Mouse (Mus musculus): ENCODE measurements around the gene Mindy3. TPM values are rescaled to one million over a fixed set of nuclear protein-coding genes. Genes with fewer than 3 reads are reported as not detected.

The Mindy3 gene
- polyA plus RNA-seq, 1 experiment: 52.6 TPM

- no peaks in the 10 kb centered on the region for H3K27me3 ChIP-seq (ENCODE audit: control insufficient read depth, insufficient read depth, low read length)
- DNase-seq: no peak
- WGBS: 93% methylated on average over 4 of the region's 4 CpGs
- H3K27ac ChIP-seq (ENCODE audit: insufficient read depth, low read length): no peak overlapping the region
- TF ChIP-seq CTCF (IDR thresholded peaks at IDR 0.05; ENCODE audit: borderline replicate concordance, insufficient read depth, low read depth, low read length): no peak
- no peak for TF ChIP-seq POLR2A (IDR thresholded peaks at IDR 0.05; ENCODE audit: borderline replicate concordance, insufficient read depth, low read length)
- H3K4me1 ChIP-seq (ENCODE audit: control insufficient read depth, insufficient read depth, low read length): no peaks in the 10 kb centered on the region
- no peak overlapping the region for H3K4me3 ChIP-seq (replicated peaks; ENCODE audit: insufficient read depth, low read depth, low read length)
These were observed 30.7 kb downstream of the Mindy3 start for GRCm38 (mm10) chr2:12388569-12388968.

GRCm38 (mm10) chr2:12384389-12384788, 34.9 kb downstream of the Mindy3 start:
- no peak for DNase-seq
- Histone ChIP-seq H3K27ac (ENCODE audit: insufficient read depth, low read length) (no peak overlapping the region), H3K4me3 (replicated peaks; ENCODE audit: insufficient read depth, low read depth, low read length) (no peak overlapping the region), H3K27me3 (ENCODE audit: control insufficient read depth, insufficient read depth, low read length) (no peaks in the 10 kb centered on the region), H3K4me1 (ENCODE audit: control insufficient read depth, insufficient read depth, low read length) (no peaks in the 10 kb centered on the region)
- no peak for TF ChIP-seq CTCF (IDR thresholded peaks at IDR 0.05; ENCODE audit: borderline replicate concordance, insufficient read depth, low read depth, low read length)
- 92% methylated on average over 1 of the region's 1 CpGs for WGBS

GRCm38 (mm10) chr2:12382650-12383049, 36.6 kb downstream of the Mindy3 start:
- H3K4me3 ChIP-seq (replicated peaks; ENCODE audit: insufficient read depth, low read depth, low read length): no peak overlapping the region
- no peaks in the 10 kb centered on the region for H3K4me1 ChIP-seq (ENCODE audit: control insufficient read depth, insufficient read depth, low read length)
- TF ChIP-seq POLR2A (IDR thresholded peaks at IDR 0.05; ENCODE audit: borderline replicate concordance, insufficient read depth, low read length): no peak
- no peak for TF ChIP-seq CTCF (IDR thresholded peaks at IDR 0.05; ENCODE audit: borderline replicate concordance, insufficient read depth, low read depth, low read length)
- no peak for DNase-seq
- WGBS: 83% methylated on average over 4 of the region's 4 CpGs
- H3K27ac ChIP-seq (ENCODE audit: insufficient read depth, low read length): no peak overlapping the region
- H3K27me3 ChIP-seq (ENCODE audit: control insufficient read depth, insufficient read depth, low read length): no peaks in the 10 kb centered on the region

GRCm38 (mm10) chr2:12380233-12380632, 39.0 kb downstream of the Mindy3 start:
- TF ChIP-seq POLR2A (IDR thresholded peaks at IDR 0.05; ENCODE audit: borderline replicate concordance, insufficient read depth, low read length): no peak
- TF ChIP-seq CTCF (IDR thresholded peaks at IDR 0.05; ENCODE audit: borderline replicate concordance, insufficient read depth, low read depth, low read length): no peak
- no peak for DNase-seq
- Histone ChIP-seq H3K27me3 (ENCODE audit: control insufficient read depth, insufficient read depth, low read length) (no peaks in the 10 kb centered on the region), H3K4me3 (replicated peaks; ENCODE audit: insufficient read depth, low read depth, low read length) (no peak overlapping the region), H3K27ac (ENCODE audit: insufficient read depth, low read length) (no peak overlapping the region), H3K4me1 (ENCODE audit: control insufficient read depth, insufficient read depth, low read length) (no peaks in the 10 kb centered on the region)
- WGBS: 52% methylated on average over 2 of the region's 2 CpGs

- no peak for DNase-seq
- Histone ChIP-seq H3K27me3 (ENCODE audit: control insufficient read depth, insufficient read depth, low read length) (no peaks in the 10 kb centered on the region), H3K27ac (ENCODE audit: insufficient read depth, low read length) (no peak overlapping the region), H3K4me1 (ENCODE audit: control insufficient read depth, insufficient read depth, low read length) (no peaks in the 10 kb centered on the region), H3K4me3 (replicated peaks; ENCODE audit: insufficient read depth, low read depth, low read length) (no peak overlapping the region)
- WGBS: 97% methylated on average over 5 of the region's 5 CpGs
- TF ChIP-seq CTCF (IDR thresholded peaks at IDR 0.05; ENCODE audit: borderline replicate concordance, insufficient read depth, low read depth, low read length) (no peak), POLR2A (IDR thresholded peaks at IDR 0.05; ENCODE audit: borderline replicate concordance, insufficient read depth, low read length) (no peak)
These were observed 40.7 kb downstream of the Mindy3 start for GRCm38 (mm10) chr2:12378591-12378990.

- Histone ChIP-seq H3K27ac (ENCODE audit: insufficient read depth, low read length) (no peak overlapping the region), H3K4me3 (replicated peaks; ENCODE audit: insufficient read depth, low read depth, low read length) (no peak overlapping the region), H3K4me1 (ENCODE audit: control insufficient read depth, insufficient read depth, low read length) (no peaks in the 10 kb centered on the region), H3K27me3 (ENCODE audit: control insufficient read depth, insufficient read depth, low read length) (no peaks in the 10 kb centered on the region)
- TF ChIP-seq CTCF (IDR thresholded peaks at IDR 0.05; ENCODE audit: borderline replicate concordance, insufficient read depth, low read depth, low read length): no peak
- no peak for DNase-seq
- WGBS: 55% methylated on average over 1 of the region's 1 CpGs
These were observed 42.2 kb downstream of the Mindy3 start for GRCm38 (mm10) chr2:12377024-12377423.

GRCm38 (mm10) chr2:12372883-12373282, 46.4 kb downstream of the Mindy3 start:
- Histone ChIP-seq H3K27ac (ENCODE audit: insufficient read depth, low read length) (no peak overlapping the region), H3K4me3 (replicated peaks; ENCODE audit: insufficient read depth, low read depth, low read length) (no peak overlapping the region), H3K4me1 (ENCODE audit: control insufficient read depth, insufficient read depth, low read length) (peaks cover 4% of the 10 kb centered on the region; the same call in 1 of the 2 replicates), H3K27me3 (ENCODE audit: control insufficient read depth, insufficient read depth, low read length) (no peaks in the 10 kb centered on the region)
- no peak for DNase-seq
- 96% methylated on average over 2 of the region's 2 CpGs for WGBS
- TF ChIP-seq CTCF (IDR thresholded peaks at IDR 0.05; ENCODE audit: borderline replicate concordance, insufficient read depth, low read depth, low read length) (no peak), POLR2A (IDR thresholded peaks at IDR 0.05; ENCODE audit: borderline replicate concordance, insufficient read depth, low read length) (no peak)

GRCm38 (mm10) chr2:12371401-12371800, 47.9 kb downstream of the Mindy3 start:
- Histone ChIP-seq H3K27ac (ENCODE audit: insufficient read depth, low read length) (no peak overlapping the region), H3K4me3 (replicated peaks; ENCODE audit: insufficient read depth, low read depth, low read length) (no peak overlapping the region), H3K27me3 (ENCODE audit: control insufficient read depth, insufficient read depth, low read length) (no peaks in the 10 kb centered on the region), H3K4me1 (ENCODE audit: control insufficient read depth, insufficient read depth, low read length) (peaks cover 4% of the 10 kb centered on the region; the same call in 1 of the 2 replicates)
- TF ChIP-seq POLR2A (IDR thresholded peaks at IDR 0.05; ENCODE audit: borderline replicate concordance, insufficient read depth, low read length): no peak
- TF ChIP-seq CTCF (IDR thresholded peaks at IDR 0.05; ENCODE audit: borderline replicate concordance, insufficient read depth, low read depth, low read length): no peak
- WGBS: 98% methylated on average over 4 of the region's 4 CpGs
- DNase-seq: no peak
